Mouse (Mus musculus) limb, embryonic 13.5 days (tissue): Measurements from ENCODE around the gene Srd5a3. TPM values are rescaled to one million over a fixed set of nuclear protein-coding genes. Genes with fewer than 3 reads are reported as not detected.

Experiments used
- ATAC-seq: fragments of 200-750 bp; cut with Nextera tagmentation; 2 replicates; pipeline ENCODE4 v1.8.0; 2017; ENCODE audit warnings: low read depth, moderate number of reproducible peaks, moderate TSS enrichment; ENCODE audit not compliant: low FRiP score
- H3K27ac ChIP-seq: fragments of 300-500 bp; sonication (generic); 2 replicates; pipeline ENCODE4 v1.5.1; 2015; ENCODE audit warnings: inconsistent platforms, mild to moderate bottlenecking, moderate library complexity
- H3K27me3 ChIP-seq: fragments of 300-500 bp; sonication (generic); 2 replicates; pipeline ENCODE4 v1.6.1; 2015; ENCODE audit warnings: mild to moderate bottlenecking, inconsistent platforms
- H3K36me3 ChIP-seq: fragments of 300-500 bp; sonication (generic); 2 replicates; pipeline ENCODE4 v1.6.1; 2015; ENCODE audit warnings: inconsistent platforms, mild to moderate bottlenecking, moderate library complexity
- H3K4me1 ChIP-seq: fragments of 300-500 bp; sonication (generic); 2 replicates; pipeline ENCODE4 v1.6.1; 2015; ENCODE audit warnings: inconsistent platforms
- H3K4me2 ChIP-seq: fragments of 300-500 bp; sonication (generic); replicated peaks from 2 replicates; pipeline ENCODE4 v1.6.1; 2015; ENCODE audit warnings: inconsistent platforms, mild to moderate bottlenecking, moderate library complexity
- H3K4me3 ChIP-seq: fragments of 300-500 bp; sonication (generic); 2 replicates; pipeline ENCODE4 v1.5.1; 2015; ENCODE audit warnings: moderate library complexity, mild to moderate bottlenecking, inconsistent platforms
- H3K9ac ChIP-seq: fragments of 300-500 bp; sonication (generic); 2 replicates; pipeline ENCODE4 v1.6.1; 2015; ENCODE audit warnings: mild to moderate bottlenecking, inconsistent platforms
- H3K9me3 ChIP-seq: fragments of 300-500 bp; sonication (generic); 2 replicates; pipeline ENCODE4 v1.6.1; 2016; ENCODE audit warnings: inconsistent platforms
- WGBS: fragments of 180-500 bp; shearing (Covaris S2); methylation state at CpG from one replicate; pipeline ENCODE4 v1.1.7; 2015; 5-methylcytosine and 5-hydroxymethylcytosine counted together
- polyA plus RNA-seq: library from polyadenylated mRNA; unstranded; fragments of >200 nt; fragmentation: Nextera tagmentation; extraction: Ambion mirVana; gene quantifications from 2 replicates; pipeline ENCODE4 v1.2.1, GENCODE M21; 2015

Srd5a3 gene
- polyA plus RNA-seq, 1 experiment from 2014 or later: 35.5 TPM

GRCm38 (mm10) chr5:76135644-76136043, 4.4 kb upstream of the Srd5a3 start:
- Histone ChIP-seq H3K9ac (no peak overlapping the region), H3K4me2 (no peak overlapping the region), H3K4me3 (no peak overlapping the region), H3K4me1 (peaks cover 8% of the 10 kb centered on the region), H3K9me3 (no peaks in the 10 kb centered on the region), H3K27me3 (no peaks in the 10 kb centered on the region), H3K36me3 (no peaks in the 10 kb centered on the region), H3K27ac (no peak overlapping the region)
- ATAC-seq: no peak
- WGBS: 71% methylated on average over 1 of the region's 1 CpGs

GRCm38 (mm10) chr5:76136271-76136670, 3.8 kb upstream of the Srd5a3 start:
- Histone ChIP-seq H3K4me1 (peaks cover 11% of the 10 kb centered on the region), H3K27me3 (no peaks in the 10 kb centered on the region), H3K4me3 (no peak overlapping the region), H3K27ac (no peak overlapping the region), H3K9ac (no peak overlapping the region), H3K36me3 (no peaks in the 10 kb centered on the region), H3K4me2 (no peak overlapping the region), H3K9me3 (no peaks in the 10 kb centered on the region)
- no peak for ATAC-seq
- WGBS: 90% methylated on average over 3 of the region's 3 CpGs

- ATAC-seq: no peak
- 94% methylated on average over 1 of the region's 1 CpGs for WGBS
These were observed 2.5 kb upstream of the Srd5a3 start for GRCm38 (mm10) chr5:76137586-76137985.

GRCm38 (mm10) chr5:76138071-76138470, 2.0 kb upstream of the Srd5a3 start:
- Histone ChIP-seq H3K27ac (no peak overlapping the region), H3K27me3 (no peaks in the 10 kb centered on the region), H3K9me3 (no peaks in the 10 kb centered on the region), H3K4me1 (peaks cover 13% of the 10 kb centered on the region), H3K9ac (no peak overlapping the region), H3K36me3 (no peaks in the 10 kb centered on the region), H3K4me3 (no peak overlapping the region), H3K4me2 (no peak overlapping the region)
- ATAC-seq: no peak
- 69% methylated on average over 1 of the region's 1 CpGs for WGBS

More at GRCm38 (mm10) chr5:76137586-76137985, 2.5 kb upstream of the Srd5a3 start:
- Histone ChIP-seq H3K36me3 (no peaks in the 10 kb centered on the region), H3K27me3 (no peaks in the 10 kb centered on the region), H3K4me3 (no peak overlapping the region), H3K9ac (no peak overlapping the region), H3K27ac (no peak overlapping the region), H3K9me3 (no peaks in the 10 kb centered on the region), H3K4me1 (peaks cover 13% of the 10 kb centered on the region), H3K4me2 (no peak overlapping the region)

GRCm38 (mm10) chr5:76138512-76138911, 1.6 kb upstream of the Srd5a3 start:
- Histone ChIP-seq H3K27ac (no peak overlapping the region), H3K36me3 (no peaks in the 10 kb centered on the region), H3K4me3 (no peak overlapping the region), H3K4me2 (no peak overlapping the region), H3K27me3 (no peaks in the 10 kb centered on the region), H3K4me1 (peaks cover 13% of the 10 kb centered on the region), H3K9ac (no peak overlapping the region), H3K9me3 (no peaks in the 10 kb centered on the region)
- 85% methylated on average over 10 of the region's 10 CpGs for WGBS
- ATAC-seq: no peak

GRCm38 (mm10) chr5:76139171-76139671, 850 bp upstream of the Srd5a3 start:
- 41% methylated on average over 7 of the region's 7 CpGs for WGBS
- Histone ChIP-seq H3K4me3 (peak overlapping the region; percentile 66), H3K27me3 (no peaks in the 10 kb centered on the region)

GRCm38 (mm10) chr5:76140730-76141066, 627 bp downstream of the Srd5a3 start:
- no peaks in the 10 kb centered on the region for H3K27me3 ChIP-seq
- H3K9ac ChIP-seq: peak overlapping the region; percentile 89
- no peaks in the 10 kb centered on the region for H3K36me3 ChIP-seq
- ATAC-seq: peak; percentile 25; the same call in 1 of the 2 replicates
- peak overlapping the region; percentile 81 for H3K4me2 ChIP-seq
- H3K9me3 ChIP-seq: no peaks in the 10 kb centered on the region
- H3K4me1 ChIP-seq: peaks cover 13% of the 10 kb centered on the region
- WGBS: 9% methylated on average over 9 of the region's 9 CpGs
- peak overlapping the region; percentile 98 for H3K27ac ChIP-seq
- peak overlapping the region; percentile 66 for H3K4me3 ChIP-seq

More at GRCm38 (mm10) chr5:76139171-76139671, 850 bp upstream of the Srd5a3 start:
- no peaks in the 10 kb centered on the region for H3K9me3 ChIP-seq
- peak overlapping the region; percentile 81 for H3K4me2 ChIP-seq
- no peaks in the 10 kb centered on the region for H3K36me3 ChIP-seq
- no peak for ATAC-seq
- H3K9ac ChIP-seq: no peak overlapping the region; the same call in 1 of the 2 replicates
- peak overlapping the region; percentile 98; the same call in 1 of the 2 replicates for H3K27ac ChIP-seq
- peaks cover 13% of the 10 kb centered on the region for H3K4me1 ChIP-seq

GRCm38 (mm10) chr5:76143356-76143755, 3.3 kb downstream of the Srd5a3 start:
- no peak overlapping the region for H3K4me2 ChIP-seq
- no peaks in the 10 kb centered on the region for H3K36me3 ChIP-seq
- H3K9ac ChIP-seq: no peak overlapping the region
- peaks cover 13% of the 10 kb centered on the region for H3K4me1 ChIP-seq
- no peaks in the 10 kb centered on the region for H3K27me3 ChIP-seq
- no peak overlapping the region for H3K4me3 ChIP-seq
- H3K27ac ChIP-seq: no peak overlapping the region
- no peak for ATAC-seq
- H3K9me3 ChIP-seq: no peaks in the 10 kb centered on the region
- WGBS: 87% methylated on average over 4 of the region's 4 CpGs

GRCm38 (mm10) chr5:76146401-76146800, 6.3 kb downstream of the Srd5a3 start:
- Histone ChIP-seq H3K27ac (no peak overlapping the region), H3K27me3 (no peaks in the 10 kb centered on the region), H3K4me2 (no peak overlapping the region), H3K9me3 (no peaks in the 10 kb centered on the region), H3K36me3 (peaks cover 25% of the 10 kb centered on the region), H3K9ac (no peak overlapping the region), H3K4me1 (peaks cover under 1% of the 10 kb centered on the region), H3K4me3 (no peak overlapping the region)
- no peak for ATAC-seq
- WGBS: 94% methylated on average over 1 of the region's 1 CpGs

GRCm38 (mm10) chr5:76149436-76149835, 9.4 kb downstream of the Srd5a3 start:
- Histone ChIP-seq H3K27me3 (no peaks in the 10 kb centered on the region), H3K4me1 (no peaks in the 10 kb centered on the region), H3K4me3 (no peak overlapping the region), H3K9me3 (no peaks in the 10 kb centered on the region), H3K4me2 (no peak overlapping the region), H3K27ac (no peak overlapping the region), H3K36me3 (peaks cover 50% of the 10 kb centered on the region), H3K9ac (no peak overlapping the region)
- 92% methylated on average over 6 of the region's 6 CpGs for WGBS
- no peak for ATAC-seq

- Histone ChIP-seq H3K9me3 (no peaks in the 10 kb centered on the region), H3K9ac (no peak overlapping the region), H3K4me3 (no peak overlapping the region), H3K4me2 (no peak overlapping the region), H3K27ac (no peak overlapping the region), H3K27me3 (no peaks in the 10 kb centered on the region), H3K36me3 (peaks cover 67% of the 10 kb centered on the region), H3K4me1 (no peaks in the 10 kb centered on the region)
- ATAC-seq: no peak
- 91% methylated on average over 6 of the region's 6 CpGs for WGBS
These were observed 12.9 kb downstream of the Srd5a3 start for GRCm38 (mm10) chr5:76152956-76153355.

- Histone ChIP-seq H3K27me3 (no peaks in the 10 kb centered on the region), H3K27ac (no peak overlapping the region), H3K4me2 (no peak overlapping the region), H3K9ac (no peak overlapping the region), H3K36me3 (peaks cover 67% of the 10 kb centered on the region), H3K9me3 (no peaks in the 10 kb centered on the region), H3K4me3 (no peak overlapping the region), H3K4me1 (no peaks in the 10 kb centered on the region)
- ATAC-seq: no peak
- WGBS: 93% methylated on average over 11 of the region's 11 CpGs
These were observed 13.4 kb downstream of the Srd5a3 start for GRCm38 (mm10) chr5:76153430-76153829.

GRCm38 (mm10) chr5:76154434-76155165, 14.5 kb downstream of the Srd5a3 start:
- H3K36me3 ChIP-seq: peaks cover 65% of the 10 kb centered on the region
- WGBS: 87% methylated on average over 21 of the region's 21 CpGs
- H3K4me3 ChIP-seq: no peak overlapping the region
- H3K4me2 ChIP-seq: no peak overlapping the region
- no peaks in the 10 kb centered on the region for H3K9me3 ChIP-seq
- no peak overlapping the region for H3K9ac ChIP-seq
- no peak for ATAC-seq
- H3K27ac ChIP-seq: no peak overlapping the region
- H3K27me3 ChIP-seq: no peaks in the 10 kb centered on the region
- no peaks in the 10 kb centered on the region for H3K4me1 ChIP-seq
